Mouse (Mus musculus) cerebellum, adult 2 months (tissue): ENCODE data around the gene Sult2b1. TPM values are rescaled to one million over a fixed set of nuclear protein-coding genes. Genes with fewer than 3 reads are reported as not detected.

Source experiments
- DNase-seq, 2 experiments: peaks; one replicate each; pipeline ENCODE4 v3.0.0; 2021
- H3K27ac ChIP-seq: fragments of 200-500 bp; 2 replicates; pipeline ENCODE4 v1.5.1; 2012; ENCODE audit warnings: low read length, control low read depth, inconsistent platforms; ENCODE audit not compliant: insufficient read depth
- H3K27me3 ChIP-seq: fragments of 200-500 bp; 2 replicates; pipeline ENCODE4 v1.6.1; 2012; ENCODE audit warnings: inconsistent platforms, mild to moderate bottlenecking, low read length, moderate library complexity; ENCODE audit not compliant: control insufficient read depth, insufficient read depth
- H3K4me1 ChIP-seq: fragments of 200-500 bp; 2 replicates; pipeline ENCODE4 v1.6.1; 2011; ENCODE audit warnings: low read length; ENCODE audit not compliant: control insufficient read depth, insufficient read depth
- H3K4me3 ChIP-seq: fragments of 200-500 bp; replicated peaks from 2 replicates; pipeline ENCODE3; 2011; ENCODE audit warnings: mild to moderate bottlenecking, low read depth, low read length, control low read depth; ENCODE audit not compliant: insufficient read depth
- CTCF ChIP-seq: fragments of 200-500 bp; IDR thresholded peaks from 2 replicates; pipeline ENCODE4 v1.5.1; 2011; ENCODE audit warnings: low read depth, mild to moderate bottlenecking, control low read depth, low read length, moderate library complexity, borderline replicate concordance; ENCODE audit not compliant: insufficient read depth
- POLR2A ChIP-seq: fragments of 200-500 bp; IDR thresholded peaks from 2 replicates; pipeline ENCODE4 v1.6.1; 2011; ENCODE audit warnings: low read length, control low read depth, borderline replicate concordance; ENCODE audit not compliant: insufficient read depth
- WGBS: fragments of 180-500 bp; shearing (Covaris S2); methylation state at CpG from one replicate; pipeline ENCODE4 v1.1.7; 2018; 5-methylcytosine and 5-hydroxymethylcytosine counted together
- polyA plus RNA-seq: library from polyadenylated mRNA; depleted of rRNA; stranded (reverse); fragments of >200 nt; gene quantifications from 2 replicates; pipeline ENCODE4 v1.2.3, GENCODE M21; 2012

Gene Sult2b1
- polyA plus RNA-seq, 1 experiment: 10.6 TPM

GRCm38 (mm10) chr7:45809276-45810075, 25.0 kb upstream of the Sult2b1 start:
- Histone ChIP-seq H3K27me3 (no peaks in the 10 kb centered on the region), H3K4me3 (no peak overlapping the region), H3K27ac (peak overlapping the region; percentile 36; the same call in 1 of the 2 replicates), H3K4me1 (peaks cover 23% of the 10 kb centered on the region)
- DNase-seq: peak; percentile 48 to 62
- TF ChIP-seq CTCF: no peak
- TF ChIP-seq POLR2A: no peak
- WGBS: 16% methylated on average over 14 of the region's 14 CpGs

DNA sequence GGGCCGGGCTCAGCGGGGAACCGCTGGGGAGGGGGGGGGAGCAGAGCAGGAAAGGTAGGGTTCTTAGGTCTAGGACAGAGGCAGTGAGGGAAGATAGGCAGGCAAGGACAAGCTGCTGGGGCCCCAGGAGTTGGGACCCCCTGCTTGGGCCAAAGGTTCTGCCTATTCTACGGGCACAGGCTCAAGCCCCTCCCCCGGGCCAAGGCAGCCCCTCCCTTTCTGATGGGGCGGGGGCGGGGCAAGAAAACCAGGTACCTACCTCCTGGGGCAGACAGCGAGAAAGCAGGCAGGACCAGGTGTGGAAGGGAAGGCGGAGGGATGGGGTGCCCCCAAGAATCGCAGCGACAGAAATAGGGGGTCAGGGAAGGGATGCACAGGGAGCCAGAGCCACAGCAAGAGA, 24.0 kb upstream of the Sult2b1 start:
- no peak overlapping the region for H3K27ac ChIP-seq

DNA sequence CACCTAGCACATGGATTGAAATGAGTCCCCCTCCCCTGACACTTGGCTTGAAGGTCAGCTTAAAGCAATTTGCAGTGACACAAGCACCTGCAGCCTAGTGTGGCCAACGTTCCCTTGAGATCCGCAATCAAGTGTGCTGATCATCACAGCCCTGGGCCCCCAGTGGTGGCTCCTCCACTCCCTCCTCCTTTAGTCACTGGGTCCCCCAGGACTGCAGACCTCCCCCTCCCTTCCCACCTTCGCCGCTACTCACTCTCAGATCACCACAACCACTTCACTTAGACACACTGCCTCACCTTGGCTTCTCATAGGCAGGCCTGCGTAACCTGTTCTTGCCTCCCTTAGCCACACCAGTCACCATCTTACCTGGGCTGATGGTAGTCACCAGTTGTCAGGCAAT, 21.5 kb upstream of the Sult2b1 start:
- no peaks in the 10 kb centered on the region for H3K27me3 ChIP-seq
- H3K4me3 ChIP-seq: no peak overlapping the region
- TF ChIP-seq POLR2A (0 out of 2 replicates have a peak, but pooled peaks have one; percentile 1), CTCF (no peak)
- DNase-seq: no peak
- H3K27ac ChIP-seq: no peak overlapping the region
- 63% methylated on average over 5 of the region's 5 CpGs for WGBS
- peaks cover 22% of the 10 kb centered on the region for H3K4me1 ChIP-seq

More for the DNA sequence above, 24.0 kb upstream of the Sult2b1 start:
- H3K27me3 ChIP-seq: no peaks in the 10 kb centered on the region
- DNase-seq: no peak
- no peak overlapping the region for H3K4me3 ChIP-seq
- TF ChIP-seq POLR2A (no peak), CTCF (no peak)
- peaks cover 23% of the 10 kb centered on the region for H3K4me1 ChIP-seq
- WGBS: 28% methylated on average over 11 of the region's 11 CpGs

GRCm38 (mm10) chr7:45802551-45802950, 18.1 kb upstream of the Sult2b1 start:
- no peak for DNase-seq
- H3K4me1 ChIP-seq: peaks cover 8% of the 10 kb centered on the region; the same call in 1 of the 2 replicates
- no peak overlapping the region for H3K4me3 ChIP-seq
- WGBS: 88% methylated on average over 6 of the region's 6 CpGs
- H3K27me3 ChIP-seq: no peaks in the 10 kb centered on the region
- TF ChIP-seq POLR2A (no peak), CTCF (no peak)
- H3K27ac ChIP-seq: no peak overlapping the region

DNA sequence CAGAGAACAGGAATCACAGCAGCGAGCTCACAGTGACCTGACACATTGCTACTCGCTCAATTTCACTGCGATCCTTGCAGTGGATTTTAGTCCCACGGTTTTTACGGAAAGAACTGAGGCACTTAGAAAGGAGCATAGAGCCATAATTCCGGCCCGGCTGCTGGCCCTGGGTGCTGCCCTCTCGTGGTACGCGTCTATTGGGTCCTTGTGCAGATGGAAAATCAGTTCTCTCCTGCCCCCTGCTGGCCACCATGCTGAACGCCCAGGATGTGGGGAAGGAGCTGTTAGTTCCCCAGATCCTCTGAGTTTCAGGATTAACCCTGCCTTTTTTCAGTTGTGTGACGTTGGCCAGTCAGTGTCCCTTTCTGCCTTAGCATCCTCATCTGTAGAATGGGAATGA, 16.9 kb upstream of the Sult2b1 start:
- TF ChIP-seq CTCF: peak; percentile 100
- no peak for TF ChIP-seq POLR2A
- Histone ChIP-seq H3K27ac (no peak overlapping the region), H3K4me3 (no peak overlapping the region), H3K27me3 (no peaks in the 10 kb centered on the region), H3K4me1 (peaks cover 13% of the 10 kb centered on the region)
- 2% methylated on average over 12 of the region's 12 CpGs for WGBS
- DNase-seq: peak; percentile 85 to 92

DNA sequence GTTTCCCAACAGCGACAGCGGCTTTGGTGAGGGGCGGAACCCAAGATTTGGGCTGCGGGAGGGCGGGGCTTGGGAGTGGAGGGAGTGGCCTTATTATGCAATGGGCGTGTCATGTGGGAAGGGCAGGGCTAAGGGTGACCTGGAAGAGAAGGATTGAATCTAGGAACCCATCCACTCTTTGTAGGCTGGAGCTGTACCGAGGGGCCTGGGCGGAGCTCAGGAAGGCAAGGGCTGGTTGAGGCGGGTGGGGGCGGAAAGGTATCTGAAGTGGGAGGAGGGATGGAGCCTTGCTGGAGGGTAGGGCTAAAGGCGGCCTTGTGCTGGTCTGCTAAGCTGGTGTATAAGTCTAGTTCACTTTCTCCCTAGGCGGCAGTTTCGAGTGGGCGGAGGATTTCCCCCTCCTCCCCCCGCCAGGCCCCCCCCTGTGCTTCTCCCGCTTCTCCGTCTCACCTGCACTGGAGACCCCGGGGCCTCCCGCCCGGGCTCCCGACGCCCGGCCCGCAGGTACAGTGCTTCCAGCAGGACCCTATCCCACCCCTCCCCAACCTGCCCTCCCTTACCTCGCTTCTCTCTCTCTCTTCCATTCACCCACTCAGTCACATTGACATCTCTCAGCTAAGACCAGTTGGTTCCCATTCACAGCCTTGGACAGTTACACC, 16.2 kb upstream of the Sult2b1 start:
- DNase-seq: peak in 1 of 2 experiments; percentile 21
- no peak overlapping the region for H3K27ac ChIP-seq
- whole genome bisulfite sequencing: 49% methylated on average over 25 of the region's 25 CpGs
- no peak overlapping the region for H3K4me3 ChIP-seq
- TF ChIP-seq CTCF (no peak), POLR2A (no peak)
- peaks cover 13% of the 10 kb centered on the region for H3K4me1 ChIP-seq
- H3K27me3 ChIP-seq: no peaks in the 10 kb centered on the region

GRCm38 (mm10) chr7:45800001-45800400, 15.5 kb upstream of the Sult2b1 start:
- H3K4me3 ChIP-seq: no peak overlapping the region
- DNase-seq: no peak
- no peaks in the 10 kb centered on the region for H3K27me3 ChIP-seq
- TF ChIP-seq CTCF (no peak), POLR2A (no peak)
- WGBS: 67% methylated on average over 7 of the region's 7 CpGs
- H3K27ac ChIP-seq: no peak overlapping the region
- peaks cover 13% of the 10 kb centered on the region for H3K4me1 ChIP-seq
